Mouse (Mus musculus) ES-E14 (cell line): ENCODE results near the gene Pbld1.

Experiments used
- CHD2 ChIP-seq: IDR thresholded peaks from 2 replicates; pipeline ENCODE4 v1.6.1; 2014; ENCODE audit warnings: mild to moderate bottlenecking, low read depth, low read length, inconsistent platforms
- HCFC1 ChIP-seq: IDR thresholded peaks from 2 replicates; pipeline ENCODE4 v1.6.1; 2012; ENCODE audit warnings: low read length, inconsistent platforms, borderline replicate concordance; ENCODE audit not compliant: insufficient read depth
- ZC3H11A ChIP-seq: IDR thresholded peaks from 2 replicates; pipeline ENCODE4 v1.6.1; 2012; ENCODE audit warnings: low read depth, mild to moderate bottlenecking, inconsistent platforms, low read length, borderline replicate concordance
- ZNF384 ChIP-seq: IDR thresholded peaks from 2 replicates; pipeline ENCODE4 v1.6.1; 2012; ENCODE audit warnings: low read depth, low read length, inconsistent platforms

DNA sequence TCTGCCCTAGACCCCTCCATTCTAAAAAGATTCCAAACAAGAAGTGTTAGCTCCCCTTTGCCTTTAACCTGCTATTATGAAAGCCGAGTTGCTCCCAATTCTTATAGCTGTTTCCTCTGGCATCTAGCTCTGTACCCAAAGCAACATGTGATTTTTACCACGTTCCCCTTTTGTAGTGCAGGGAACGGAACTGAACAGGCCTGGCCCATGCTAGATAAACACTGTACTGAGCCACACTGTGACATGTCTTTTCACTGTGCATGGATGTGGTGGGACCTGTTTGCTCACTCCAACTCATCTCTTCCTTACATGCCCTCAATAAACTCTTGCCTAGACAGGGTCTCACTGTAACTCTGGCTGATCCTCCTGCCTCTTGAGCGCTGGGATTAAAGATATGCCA lies 49.7 kb upstream of the Pbld1 start:
- TF ChIP-seq CHD2 (no peak), ZC3H11A (no peak), HCFC1 (no peak), ZNF384 (no peak)
